In genomic region chr17:6828531-6829150, GRCm38 (mm10) we compare ENCODE assay signal across 8 mouse cellular contexts. TPM values are rescaled to one million over a fixed set of nuclear protein-coding genes. Genes with fewer than 3 reads are reported as not detected.
DNase-seq lines count a peak whose midpoint lies in the region; ATAC-seq and TF ChIP-seq lines count a peak whose summit lies in the region.

No protein-coding gene starts in this region.

- DNase-seq in spleen, adult 2 months (ENCODE audit: low read depth in 1 of 2, low spot score in 2 of 2): peak in 1 of 2 experiments; percentile 65
- no peak for DNase-seq in spleen, postnatal 4 days (ENCODE audit: low spot score in 2 of 2)
- DNase-seq in forebrain, embryonic 11.5 days (ENCODE audit: low spot score): no peak
- no peak for DNase-seq in liver, embryonic 14.5 days (ENCODE audit: low read depth in 3 of 3, low spot score in 3 of 3)
- DNase-seq in retina, embryonic 14.5 days (ENCODE audit: low spot score): peak; percentile 3
- DNase-seq in frontal cortex, postnatal 14 days (ENCODE audit: low spot score in 2 of 2): no peak
- DNase-seq in urinary bladder, adult 2 months (ENCODE audit: low spot score): no peak

- H3K27me3 ChIP-seq in spleen, adult 2 months (ENCODE audit: control insufficient read depth, insufficient read depth, low read length): no peaks in the 10 kb centered on the region
- no peaks in the 10 kb centered on the region for H3K27me3 ChIP-seq in forebrain, embryonic 11.5 days (ENCODE audit: control insufficient read depth, insufficient read depth, low read length)
- no peaks in the 10 kb centered on the region for H3K27me3 ChIP-seq in liver, embryonic 14.5 days (ENCODE audit: control insufficient read depth, insufficient read depth, low read length)

- TF ChIP-seq POLR2A in spleen, adult 2 months (IDR thresholded peaks at IDR 0.05; ENCODE audit: low read depth, low read length): no peak

- peaks cover 11% of the 10 kb centered on the region; the same call in 1 of the 2 replicates for H3K4me1 ChIP-seq in spleen, adult 2 months (ENCODE audit: control insufficient read depth, insufficient read depth, insufficient read length)
- H3K4me1 ChIP-seq in forebrain, embryonic 11.5 days (replicated peaks; ENCODE audit: control insufficient read depth, insufficient read depth, low read length): no peaks in the 10 kb centered on the region
- H3K4me1 ChIP-seq in liver, embryonic 14.5 days (replicated peaks; ENCODE audit: control insufficient read depth in 2 of 2, insufficient read depth in 2 of 2, low read length in 1 of 2): peaks cover 15 to 27% of the 10 kb centered on the region in 2 experiments

- no peaks in the 10 kb centered on the region for H3K9me3 ChIP-seq in forebrain, embryonic 11.5 days (ENCODE audit: control insufficient read depth, low read length)
- H3K9me3 ChIP-seq in liver, embryonic 14.5 days (ENCODE audit: control insufficient read depth, low read length): no peaks in the 10 kb centered on the region

- TF ChIP-seq CTCF in spleen, adult 2 months (IDR thresholded peaks at IDR 0.05; ENCODE audit: extremely low read depth, insufficient read depth, insufficient read length, insufficient replicate concordance): no peak
- TF ChIP-seq CTCF in liver, embryonic 14.5 days (IDR thresholded peaks at IDR 0.05; ENCODE audit: low read depth): no peak

- H3K4me3 ChIP-seq in spleen, adult 2 months (ENCODE audit: extremely low read depth, insufficient read depth, insufficient read length): peak overlapping the region; percentile 63
- peak overlapping the region; percentile 51 for H3K4me3 ChIP-seq in forebrain, embryonic 11.5 days (ENCODE audit: low read depth, low read length)
- peak overlapping the region; percentile 66 to 77 for H3K4me3 ChIP-seq in liver, embryonic 14.5 days (ENCODE audit: insufficient read depth in 1 of 2, low read depth in 2 of 2, low read length in 2 of 2)

- no peak for TF ChIP-seq EP300 in liver, embryonic 14.5 days (IDR thresholded peaks at IDR 0.05; ENCODE audit: low read depth)

- peak overlapping the region; percentile 76 for H3K9ac ChIP-seq in forebrain, embryonic 11.5 days (ENCODE audit: low read length)
- peak overlapping the region; percentile 59 for H3K9ac ChIP-seq in liver, embryonic 14.5 days (replicated peaks)

- H3K36me3 ChIP-seq in spleen, adult 2 months (ENCODE audit: control insufficient read depth, insufficient read depth, low read length): no peaks in the 10 kb centered on the region
- no peaks in the 10 kb centered on the region for H3K36me3 ChIP-seq in forebrain, embryonic 11.5 days (ENCODE audit: control insufficient read depth, insufficient read depth, low read length)
- H3K36me3 ChIP-seq in liver, embryonic 14.5 days (replicated peaks; ENCODE audit: control insufficient read depth, insufficient read depth, low read depth): no peaks in the 10 kb centered on the region

- 29% methylated on average over 7 of the region's 7 CpGs for WGBS in spleen, adult 2 months
- 78% methylated on average over 7 of the region's 7 CpGs for WGBS in forebrain, embryonic 11.5 days
- WGBS in liver, embryonic 14.5 days (ENCODE audit: insufficient replicate concordance): 53% methylated on average over 7 of the region's 7 CpGs

- ATAC-seq in forebrain, embryonic 11.5 days (replicated peaks; ENCODE audit: low FRiP score): no peak
- no peak for ATAC-seq in liver, embryonic 14.5 days (ENCODE audit: insufficient read depth)
- ATAC-seq in megakaryocyte-erythroid progenitor cell, adult 5-6 weeks (replicated peaks; ENCODE audit: low FRiP score, low TSS enrichment, poor library complexity, severe bottlenecking): no peak

- peak overlapping the region; percentile 76 for H3K4me2 ChIP-seq in forebrain, embryonic 11.5 days (ENCODE audit: low read depth, low read length, severe bottlenecking)
- H3K4me2 ChIP-seq in liver, embryonic 14.5 days (ENCODE audit: low read depth): peak overlapping the region; percentile 80

- H3K27ac ChIP-seq in spleen, adult 2 months (ENCODE audit: insufficient read depth, low read length): peak overlapping the region; percentile 98
- peak overlapping the region; percentile 65 for H3K27ac ChIP-seq in forebrain, embryonic 11.5 days (ENCODE audit: low read depth, low read length)
- peak overlapping the region; percentile 87 for H3K27ac ChIP-seq in liver, embryonic 14.5 days

RNA-seq across cellular contexts. Expression of gene Ezr, which starts 46.1 kb away (rescaled TPM):
- 63.0 and 73.5 TPM in 2 replicates for polyA plus RNA-seq in spleen, adult 2 months (2012; rRNA removed)
- polyA plus RNA-seq in forebrain, embryonic 11.5 days (2014; fragmentation: Nextera tagmentation; extraction: Ambion mirVana): 122 and 135 TPM in 2 replicates
- polyA plus RNA-seq in liver, embryonic 14.5 days (2012; rRNA removed): 17.6 and 31.2 TPM in 2 replicates
- polyA plus RNA-seq in liver, embryonic 14.5 days (2014; fragmentation: Nextera tagmentation; extraction: Ambion mirVana): 41.7 and 52.8 TPM in 2 replicates
- 104 and 106 TPM in 2 replicates for polyA plus RNA-seq in urinary bladder, adult 2 months (2012; rRNA removed)
- total RNA-seq in megakaryocyte-erythroid progenitor cell, adult 5-6 weeks (2014; fragmentation: Nextera tagmentation): 82.2 and 85.0 TPM in 2 replicates
- total RNA-seq in megakaryocyte-erythroid progenitor cell, adult 5-6 weeks (2017): 161 and 203 TPM in 2 replicates
